Mouse (Mus musculus) thymus, adult 2 months (tissue): ENCODE data around the gene Plxnb3.

ENCODE experiments used
- CTCF ChIP-seq: fragments of 200-500 bp; IDR thresholded peaks from 2 replicates; pipeline ENCODE4 v1.5.1; 2012; ENCODE audit warnings: mild to moderate bottlenecking, control low read depth, low read length, moderate library complexity, borderline replicate concordance; ENCODE audit not compliant: control insufficient read depth, poor library complexity, insufficient read depth; ENCODE audit errors: extremely low read depth
- POLR2A ChIP-seq: fragments of 200-500 bp; IDR thresholded peaks from 2 replicates; pipeline ENCODE4 v1.6.1; 2012; ENCODE audit warnings: mild to moderate bottlenecking, low read length, control low read depth, moderate library complexity; ENCODE audit not compliant: control insufficient read depth, poor library complexity, insufficient read depth; ENCODE audit errors: extremely low read depth

- no peak for TF ChIP-seq CTCF
- no peak for TF ChIP-seq POLR2A
These were observed 40.0 kb upstream of the Plxnb3 start for GRCm38 (mm10) chrX:73716709-73717545.
